Mouse (Mus musculus) cerebellum, adult 18-20 months (tissue): ENCODE results near the gene Stap2.

Source experiments
- DNase-seq, 2 experiments: peaks; one replicate each; pipeline ENCODE4 v3.0.0; 2021

Gene Stap2

DNA sequence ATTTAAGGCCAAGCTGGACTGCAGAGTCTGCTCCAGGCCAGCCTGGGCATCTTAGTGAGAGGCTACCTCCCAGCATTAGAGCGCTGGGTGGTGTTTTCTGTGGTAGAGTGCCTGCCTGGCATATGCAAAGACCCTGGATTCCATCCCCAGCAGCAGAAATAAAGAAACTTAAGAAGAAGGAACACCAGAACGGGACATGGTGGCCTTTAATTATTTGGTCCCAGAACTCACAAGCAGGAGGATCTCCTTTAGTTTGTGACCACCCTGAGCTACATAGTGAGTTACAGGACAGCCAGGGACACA is 46.8 kb downstream of the Stap2 start:
- no peak for DNase-seq

DNA sequence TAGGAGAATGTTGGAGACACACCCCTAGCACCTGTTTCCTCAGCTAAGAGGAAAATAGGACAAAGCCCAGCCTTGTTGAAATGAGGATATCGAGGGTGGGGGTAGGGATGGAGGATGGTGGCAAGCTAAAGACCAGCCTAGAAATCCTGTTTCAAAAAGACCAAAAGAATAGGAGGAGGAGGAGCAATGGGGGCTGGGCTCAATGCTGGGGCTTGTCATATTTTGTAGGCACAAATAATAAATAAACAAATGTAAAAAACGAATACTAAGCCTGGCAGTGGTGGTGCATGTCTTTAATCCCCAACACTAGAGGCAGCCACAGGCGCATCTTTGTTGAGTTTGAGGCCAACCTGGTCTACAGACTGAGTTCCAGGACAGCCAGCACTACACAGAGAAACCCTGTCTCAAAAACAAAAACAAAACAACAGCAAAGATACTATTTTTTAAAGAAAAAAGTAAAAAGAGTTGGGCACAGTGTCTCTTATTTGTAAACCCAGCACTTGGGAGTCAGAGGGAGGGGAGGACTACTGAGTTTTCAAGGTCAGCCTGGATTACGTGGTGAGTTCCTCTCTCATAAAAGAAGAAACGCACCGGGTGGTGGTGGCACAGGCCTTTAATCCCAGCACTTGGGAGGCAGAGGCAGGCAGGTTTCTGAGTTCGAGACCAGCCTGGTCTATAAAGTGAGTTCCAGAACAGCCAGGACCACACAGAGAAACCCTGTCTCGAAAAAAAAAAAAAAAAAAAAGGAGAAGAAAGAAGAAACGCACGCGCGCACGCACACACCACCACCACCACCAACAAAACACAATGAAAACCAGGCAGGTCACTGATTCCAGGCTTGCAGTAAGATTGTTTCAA is 47.4 kb downstream of the Stap2 start:
- peak; percentile 20 to 29 for DNase-seq

DNA sequence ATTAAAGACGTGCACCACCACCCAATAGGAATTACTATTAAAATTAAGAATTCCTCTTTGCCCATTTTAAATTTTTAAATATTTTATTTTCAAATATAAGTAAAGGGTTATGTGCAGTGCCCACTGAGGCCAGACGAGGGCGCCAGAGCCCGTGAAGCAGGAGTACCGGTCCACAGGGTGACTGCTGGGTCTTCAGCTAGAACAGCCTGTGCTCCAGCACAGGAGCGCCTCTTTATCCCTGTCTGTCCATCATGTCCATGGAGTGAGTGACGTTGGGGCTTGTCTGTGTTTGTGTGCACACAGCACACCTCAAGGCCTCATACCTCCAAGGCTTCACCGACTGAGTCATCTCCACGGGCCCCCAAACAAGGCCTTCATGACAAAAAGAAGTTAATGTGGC is 48.2 kb downstream of the Stap2 start:
- peak; percentile 80 to 87 for DNase-seq

DNA sequence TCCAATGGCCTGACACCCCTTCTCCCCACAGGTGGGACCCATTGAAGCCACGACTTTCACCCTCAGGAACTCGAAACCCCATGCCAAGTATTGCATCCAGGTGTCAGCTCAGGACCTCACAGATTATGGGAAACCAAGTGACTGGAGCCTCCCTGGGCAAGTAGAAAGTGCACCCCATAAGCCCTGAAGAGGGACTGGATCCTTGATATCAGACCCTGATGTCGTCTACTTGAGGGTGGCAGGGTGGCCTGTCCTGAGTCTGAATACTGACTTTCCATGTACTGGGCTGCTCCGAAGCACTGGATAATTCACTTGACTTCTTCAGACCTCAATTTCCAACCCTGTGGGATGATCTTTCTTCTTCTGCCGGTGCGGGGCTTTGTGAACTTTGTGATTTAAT is 48.8 kb downstream of the Stap2 start:
- DNase-seq, result peak in 1 of 2 experiments; percentile 31

DNA sequence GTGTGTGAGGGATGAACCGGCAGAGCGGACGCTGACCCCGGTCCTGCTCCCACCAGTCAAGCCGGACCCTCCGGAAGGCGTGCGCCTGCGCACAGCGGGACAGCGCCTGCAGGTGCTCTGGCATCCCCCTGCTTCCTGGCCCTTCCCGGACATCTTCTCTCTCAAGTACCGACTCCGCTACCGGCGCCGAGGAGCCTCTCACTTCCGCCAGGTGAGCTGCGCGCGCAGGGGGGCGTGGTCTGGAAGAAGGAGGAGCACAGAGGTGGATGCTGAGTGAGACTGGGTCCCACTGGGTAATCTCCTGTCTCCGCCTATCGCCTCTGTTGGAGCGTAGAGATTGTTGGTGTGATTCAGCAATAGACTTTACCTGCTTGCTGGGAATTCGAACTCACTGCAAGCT is 49.3 kb downstream of the Stap2 start:
- DNase-seq, result peak; percentile 88 to 92

DNA sequence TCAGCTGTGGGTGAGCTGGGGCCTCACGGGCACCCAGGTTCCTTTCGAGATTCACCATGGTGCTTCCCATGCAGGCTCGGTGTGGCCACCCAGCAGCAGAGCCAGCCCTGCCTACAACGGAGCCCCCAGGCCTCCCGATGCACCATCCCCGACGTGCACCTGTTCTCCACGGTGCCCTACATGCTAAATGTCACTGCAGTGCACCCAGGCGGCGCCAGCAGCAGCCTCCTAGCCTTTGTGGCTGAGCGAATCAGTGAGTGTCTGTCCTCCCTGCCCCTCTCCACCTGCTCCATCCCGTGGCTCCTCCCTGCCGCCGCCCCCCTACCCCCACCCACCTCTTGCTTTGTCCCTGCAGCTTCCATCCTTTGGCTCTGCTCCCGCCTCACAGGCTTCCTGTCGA is 51.2 kb downstream of the Stap2 start:
- peak in 1 of 2 experiments; percentile 9 for DNase-seq

DNA sequence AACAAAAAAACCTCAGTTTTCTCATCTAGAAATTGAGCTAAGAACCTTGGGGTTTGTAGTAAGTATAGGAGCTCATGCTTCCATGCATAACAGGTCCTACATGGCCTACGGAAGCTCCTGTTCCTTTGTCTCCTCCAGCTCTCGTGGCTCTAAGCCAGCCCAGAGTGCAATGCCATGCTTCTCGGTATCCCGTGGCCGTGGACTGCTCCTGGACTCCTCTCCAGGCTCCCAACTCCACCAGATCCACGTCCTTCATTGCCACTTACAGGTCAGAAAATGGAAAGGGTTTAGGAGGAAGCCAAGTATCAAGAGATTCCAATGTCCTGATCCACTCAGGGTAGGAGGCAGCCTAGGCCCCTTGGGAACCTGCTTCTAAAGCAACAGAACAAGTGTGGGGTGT is 51.6 kb downstream of the Stap2 start:
- peak in 1 of 2 experiments; percentile 9 for DNase-seq

DNA sequence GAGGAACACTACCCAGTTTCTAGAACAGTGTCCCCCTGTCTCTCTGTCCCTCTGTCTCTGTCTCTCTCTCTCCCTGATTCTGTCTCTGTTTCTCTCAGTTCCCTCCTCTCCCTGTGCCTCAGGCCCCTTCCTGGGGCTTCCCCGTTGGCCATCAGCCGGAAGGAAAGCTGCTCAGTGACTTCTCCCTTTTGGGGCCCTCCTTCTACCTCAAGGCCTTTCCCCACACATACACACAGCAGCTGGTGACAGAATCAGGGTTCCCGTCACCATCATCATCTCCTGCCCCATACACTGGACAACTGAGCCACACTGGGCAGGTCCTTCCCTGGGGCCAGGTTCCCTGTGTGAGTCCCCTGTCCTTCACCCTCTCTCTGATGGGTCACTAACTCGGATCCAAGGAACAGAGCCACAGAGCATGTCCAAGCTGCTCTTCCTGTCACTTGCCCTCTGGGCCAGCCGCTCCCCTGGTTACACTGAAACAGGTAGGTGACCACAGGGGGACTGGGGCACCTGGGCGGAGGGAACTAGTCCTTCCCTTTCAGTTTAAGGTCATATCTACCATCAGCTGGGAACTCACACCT is 52.8 kb downstream of the Stap2 start, which contains the start of gene Ebi3:
TSS of gene Ebi3 (plus strand) at position 194 of the 581 bp plus-strand sequence.
- no peak for DNase-seq

DNA sequence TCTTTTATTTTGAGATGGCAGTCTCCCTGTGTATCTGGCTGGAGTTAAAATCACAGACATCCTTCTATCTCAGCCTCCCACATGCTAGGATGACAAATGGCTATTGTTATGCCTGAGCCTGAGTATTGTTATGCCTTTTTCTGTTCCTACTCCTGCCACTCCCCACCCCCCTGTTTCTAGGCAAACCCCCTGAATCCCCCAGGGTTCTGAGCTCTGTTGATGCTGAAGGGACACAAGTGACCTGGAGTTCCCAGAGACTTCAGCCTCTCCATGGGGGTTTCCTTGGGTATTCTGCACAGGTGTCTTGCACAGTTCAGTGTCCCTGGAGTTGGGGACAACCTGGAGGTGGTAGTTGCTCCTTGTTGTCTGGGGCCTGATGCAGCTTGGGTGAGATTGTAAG is 53.3 kb downstream of the Stap2 start:
- no peak for DNase-seq

DNA sequence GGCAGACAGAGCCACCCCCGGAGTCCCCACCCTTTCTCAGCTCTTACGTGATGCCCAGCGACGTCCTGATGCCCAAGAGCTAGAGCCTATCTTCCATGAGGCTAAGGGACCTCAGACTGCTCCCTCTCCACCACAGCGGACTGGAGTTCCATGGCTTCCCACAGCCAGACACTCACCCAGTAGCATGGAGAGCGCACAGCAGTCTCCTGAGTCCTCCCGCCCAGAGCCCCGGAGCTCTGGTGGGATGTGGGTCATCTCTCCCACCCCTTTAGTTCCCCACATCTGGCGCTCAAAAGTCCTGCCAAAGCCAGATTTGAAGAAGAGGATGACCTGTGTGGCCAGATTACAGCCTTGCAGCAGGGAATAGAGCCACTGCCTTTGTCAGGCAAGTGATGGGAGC is 54.8 kb downstream of the Stap2 start:
- DNase-seq, result no peak

DNA sequence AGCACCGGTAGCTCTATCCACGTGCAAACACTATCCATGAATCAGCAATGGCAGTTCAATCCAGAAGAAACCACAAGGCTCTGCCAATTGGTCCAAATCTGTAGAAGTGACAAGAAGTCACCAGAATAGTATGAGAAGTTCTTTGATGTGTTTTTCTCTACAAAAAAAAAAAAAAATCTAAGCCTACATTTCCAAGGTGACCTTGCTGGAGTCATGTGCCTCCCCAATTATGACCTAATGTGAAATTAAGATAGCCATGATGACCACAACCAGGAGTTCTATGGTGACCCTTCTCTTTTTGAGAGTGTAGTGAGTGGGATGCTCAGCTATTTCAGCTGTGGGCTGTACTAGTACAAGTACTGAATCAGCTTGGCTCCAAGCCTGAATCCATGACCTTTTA is 56.0 kb downstream of the Stap2 start, which contains the start of gene Zfp119b:
TSS of gene Zfp119b (minus strand) at position 101 of the 400 bp plus-strand sequence.
- DNase-seq, result no peak

DNA sequence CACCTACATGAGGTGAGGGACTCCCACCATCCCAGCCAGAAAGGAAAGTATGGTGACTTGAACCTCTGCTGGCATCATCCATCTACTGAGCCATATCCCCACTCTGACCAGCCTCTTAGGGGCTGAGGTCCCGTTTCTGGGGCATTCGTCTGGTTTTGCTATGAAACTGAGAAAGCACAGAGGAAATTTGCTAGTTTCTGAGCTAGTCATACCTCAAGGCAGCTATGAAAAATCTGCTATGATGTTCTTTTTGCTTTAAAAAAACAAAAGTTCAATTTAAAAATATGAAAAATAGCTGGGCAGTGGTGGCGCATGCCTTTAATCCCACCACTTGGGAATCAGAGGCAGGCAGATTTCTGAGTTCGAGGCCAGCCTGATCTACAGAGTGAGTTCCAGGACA is 56.7 kb downstream of the Stap2 start:
- DNase-seq, result no peak
